Mouse (Mus musculus) G1E (cell line): Measurements from ENCODE around the gene Pstpip1. TPM values are rescaled to one million over a fixed set of nuclear protein-coding genes. Genes with fewer than 3 reads are reported as not detected.

Experiments used
- ATAC-seq: 2 replicates; pipeline ENCODE4 v1.8.0; 2016; ENCODE audit warnings: mild to moderate bottlenecking; ENCODE audit not compliant: insufficient number of reproducible peaks, poor library complexity, low FRiP score, severe bottlenecking; ENCODE audit errors: extremely low read depth
- DNase-seq: peaks from one replicate; pipeline ENCODE4 v3.0.0; 2012; ENCODE audit warnings: low spot score
- H3K27me3 ChIP-seq: 2 replicates; pipeline ENCODE4 v1.6.1; 2012; ENCODE audit warnings: mild to moderate bottlenecking, low read length, inconsistent platforms; ENCODE audit not compliant: insufficient read depth
- H3K36me3 ChIP-seq: replicated peaks from 2 replicates; pipeline ENCODE3; 2012; ENCODE audit warnings: mild to moderate bottlenecking, inconsistent platforms
- H3K4me1 ChIP-seq: 2 replicates; pipeline ENCODE4 v1.6.1; 2012; ENCODE audit warnings: low read depth, low read length, inconsistent platforms, mixed read lengths; ENCODE audit not compliant: insufficient read depth
- H3K4me3 ChIP-seq: 2 replicates; pipeline ENCODE4 v1.5.1; 2012; ENCODE audit warnings: low read depth, mild to moderate bottlenecking, inconsistent platforms, low read length, moderate library complexity, mixed read lengths
- H3K9me3 ChIP-seq: replicated peaks from 2 replicates; pipeline ENCODE4 v1.6.1; 2012; ENCODE audit warnings: inconsistent platforms
- CTCF ChIP-seq: IDR thresholded peaks from 2 replicates; pipeline ENCODE4 v1.5.1; 2012; ENCODE audit warnings: low read depth, low read length, inconsistent platforms, mixed read lengths
- GATA1 ChIP-seq: IDR thresholded peaks from 2 replicates; pipeline ENCODE4 v1.6.1; 2012; ENCODE audit warnings: borderline replicate concordance, low read length, inconsistent platforms, mixed read lengths
- GATA2 ChIP-seq: IDR thresholded peaks from 2 replicates; pipeline ENCODE4 v1.6.1; 2012; ENCODE audit warnings: low read depth, low read length, inconsistent platforms, borderline replicate concordance
- POLR2AphosphoS5 ChIP-seq: IDR thresholded peaks from 2 replicates; pipeline ENCODE4 v1.6.1; 2012; ENCODE audit warnings: low read depth, low read length, inconsistent platforms; ENCODE audit not compliant: insufficient replicate concordance
- TAL1 ChIP-seq: conservative IDR thresholded peaks from 2 replicates; pipeline ENCODE4 v1.6.1; 2012; ENCODE audit warnings: low read depth, low read length, inconsistent platforms, mixed read lengths
- polyA plus RNA-seq: library from polyadenylated mRNA; stranded (reverse); fragments of >175 nt; gene quantifications from 2 replicates; pipeline ENCODE4 v1.2.3, GENCODE M21; 2012
- total RNA-seq, 2 experiments: library from RNA; stranded (forward) in 1 of 2; stranded (reverse) in 1 of 2; fragments of 200-1000 nt in 1 of 2; fragments of >200 nt in 1 of 2; fragmentation: Nextera tagmentation in 1 of 2; gene quantifications; 2 replicates each; pipeline ENCODE4 v1.2.3; 2014 to 2017

Gene Pstpip1
- total and polyA plus RNA-seq, 3 experiments = 0.05 TPM; not detected in 2

DNA sequence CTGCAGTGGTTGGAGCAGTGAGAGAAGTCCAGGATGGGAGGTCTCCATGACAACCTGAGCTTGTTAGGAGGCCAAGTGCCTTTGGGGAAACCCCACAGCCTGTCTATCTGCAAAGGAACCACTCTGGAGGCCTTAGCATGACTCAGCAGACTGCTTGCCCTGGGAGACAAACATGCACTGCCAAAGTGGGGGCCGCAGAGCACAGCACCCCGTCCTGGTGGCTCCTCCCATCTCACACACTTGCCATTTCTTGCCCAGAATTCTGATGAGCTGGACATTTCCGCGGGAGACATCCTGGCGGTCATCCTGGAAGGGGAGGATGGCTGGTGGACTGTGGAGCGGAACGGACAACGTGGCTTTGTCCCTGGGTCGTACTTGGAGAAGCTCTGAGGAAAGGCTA is 38.6 kb downstream of the Pstpip1 start:
- no peak for DNase-seq
- TF ChIP-seq GATA2 = no peak
- TF ChIP-seq GATA1 = no peak
- no peak for TF ChIP-seq POLR2AphosphoS5
- TF ChIP-seq CTCF = no peak
- TF ChIP-seq TAL1 = no peak
- H3K4me1 ChIP-seq = no peaks in the 10 kb centered on the region

DNA sequence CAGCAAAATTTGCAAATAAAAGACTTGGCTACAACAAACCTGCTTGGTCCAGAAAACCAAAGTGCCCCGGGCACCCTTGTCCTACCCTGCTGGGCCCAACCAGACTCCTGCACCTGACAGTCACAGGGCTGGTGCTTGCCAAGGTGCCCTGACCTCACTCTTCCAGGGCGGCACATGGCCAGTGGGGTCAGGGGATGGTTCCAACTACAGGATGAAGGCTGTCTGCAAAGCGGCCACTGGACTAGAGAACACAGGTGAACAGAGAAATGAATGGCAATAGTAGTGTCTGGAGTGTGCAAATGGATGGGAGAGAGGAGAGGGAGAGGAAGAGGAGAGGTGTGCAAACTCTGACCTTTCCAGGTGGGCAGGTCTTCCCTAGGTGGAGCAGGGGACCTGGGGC is 40.2 kb downstream of the Pstpip1 start:
- Histone ChIP-seq H3K4me1 (no peaks in the 10 kb centered on the region), H3K4me3 (no peak overlapping the region), H3K36me3 (no peaks in the 10 kb centered on the region), H3K27me3 (peaks cover 7% of the 10 kb centered on the region; the same call in 1 of the 2 replicates), H3K9me3 (no peaks in the 10 kb centered on the region)
- TF ChIP-seq POLR2AphosphoS5 (no peak), CTCF (no peak), GATA2 (no peak), GATA1 (no peak), TAL1 (no peak)
- ATAC-seq (no peak), DNase-seq (no peak)

More for the DNA sequence above, 38.6 kb downstream of the Pstpip1 start:
- ATAC-seq = no peak
- H3K9me3 ChIP-seq = no peaks in the 10 kb centered on the region
- no peaks in the 10 kb centered on the region for H3K36me3 ChIP-seq
- H3K4me3 ChIP-seq = no peak overlapping the region
- H3K27me3 ChIP-seq = peaks cover 11% of the 10 kb centered on the region; the same call in 1 of the 2 replicates

DNA sequence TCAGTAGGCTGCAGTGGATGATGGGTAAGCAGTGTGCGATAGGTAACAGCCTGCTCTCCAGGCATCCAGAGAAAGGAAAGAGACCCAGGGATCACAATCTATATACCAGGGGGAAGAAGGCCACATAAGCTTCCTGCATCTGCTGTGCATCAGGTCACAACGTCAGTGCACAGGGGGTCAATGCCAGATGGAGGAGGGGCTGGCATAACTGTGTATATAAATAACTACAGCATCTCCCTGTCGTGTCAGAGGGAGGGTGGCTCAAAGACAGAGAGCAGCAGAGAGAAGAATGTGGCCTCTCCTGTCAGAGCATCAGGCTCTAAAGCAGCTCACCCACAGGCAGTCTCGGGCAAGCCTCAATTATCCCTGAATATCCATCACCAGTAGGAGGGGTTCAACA is 40.8 kb downstream of the Pstpip1 start:
- H3K4me3 ChIP-seq = no peak overlapping the region
- H3K9me3 ChIP-seq = no peaks in the 10 kb centered on the region
- H3K4me1 ChIP-seq = no peaks in the 10 kb centered on the region
- ATAC-seq = no peak
- H3K36me3 ChIP-seq = no peaks in the 10 kb centered on the region
- 0 out of 2 replicates have a peak, but pooled peaks cover 5% of the 10 kb centered on the region for H3K27me3 ChIP-seq
- no peak for DNase-seq
- TF ChIP-seq GATA1 = no peak
- TF ChIP-seq GATA2 = no peak
- no peak for TF ChIP-seq POLR2AphosphoS5
- no peak for TF ChIP-seq CTCF
- TF ChIP-seq TAL1 = no peak

DNA sequence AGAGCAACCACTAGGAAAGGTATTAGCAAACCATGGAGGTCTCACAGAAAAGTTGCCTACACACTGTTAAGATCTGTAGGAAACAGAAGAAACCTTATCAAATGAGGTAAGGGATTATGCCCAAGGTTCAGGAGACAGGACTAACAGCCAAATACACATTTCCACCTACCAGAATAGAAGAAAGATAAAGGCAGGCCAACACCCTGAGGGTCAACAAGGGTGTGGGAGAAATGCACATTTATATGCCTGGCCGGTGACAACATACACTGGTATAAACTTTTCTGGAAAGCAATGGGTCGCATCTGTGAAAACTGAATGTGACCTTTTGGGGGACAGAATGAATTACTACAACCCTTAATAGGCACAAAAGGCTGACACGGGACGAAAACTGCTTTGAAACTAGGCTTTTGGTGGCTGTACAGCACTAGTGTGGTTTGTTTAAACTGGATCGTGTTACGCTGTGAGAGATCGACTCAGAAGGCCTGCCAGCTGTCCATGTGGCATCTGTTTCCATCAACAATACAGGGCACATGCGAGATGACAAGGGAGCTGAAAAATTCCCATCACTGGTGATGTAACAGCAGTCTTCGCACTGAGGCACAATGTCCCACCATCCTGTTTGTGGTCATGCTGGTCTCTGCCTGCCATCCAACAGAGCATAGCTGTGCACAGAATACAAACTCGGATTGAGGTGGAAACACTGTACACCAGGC is 42.2 kb downstream of the Pstpip1 start:
- H3K9me3 ChIP-seq = no peaks in the 10 kb centered on the region
- TF ChIP-seq POLR2AphosphoS5 = no peak
- no peak for TF ChIP-seq TAL1
- TF ChIP-seq CTCF = no peak
- no peak for TF ChIP-seq GATA1
- TF ChIP-seq GATA2 = no peak
- no peak overlapping the region for H3K4me3 ChIP-seq
- peaks cover 7% of the 10 kb centered on the region; the same call in 1 of the 2 replicates for H3K27me3 ChIP-seq
- no peaks in the 10 kb centered on the region for H3K36me3 ChIP-seq
- no peaks in the 10 kb centered on the region for H3K4me1 ChIP-seq
- DNase-seq (no peak), ATAC-seq (no peak)

DNA sequence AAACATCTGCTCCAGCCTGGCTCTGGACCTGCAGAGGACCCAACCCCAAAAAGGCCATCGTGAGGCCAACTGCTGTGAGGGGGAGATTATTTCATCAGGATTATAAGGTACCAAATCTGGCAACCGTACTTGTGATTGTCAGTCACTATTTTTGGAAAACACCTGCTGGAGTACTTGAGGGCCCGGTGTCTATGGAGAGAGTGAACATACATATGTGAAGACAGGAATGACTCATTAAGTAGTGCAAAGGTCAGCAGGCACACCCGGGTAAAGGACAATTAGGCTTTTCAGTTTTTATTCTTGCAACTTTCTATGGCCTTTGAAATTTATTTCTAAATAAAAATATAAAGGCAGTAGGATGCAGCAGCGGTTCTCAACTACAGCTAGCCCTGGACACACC is 44.2 kb downstream of the Pstpip1 start:
- DNase-seq = no peak
- no peak for ATAC-seq
- Histone ChIP-seq H3K27me3 (peaks cover 6% of the 10 kb centered on the region; the same call in 1 of the 2 replicates), H3K4me1 (no peaks in the 10 kb centered on the region), H3K36me3 (no peaks in the 10 kb centered on the region), H3K4me3 (no peak overlapping the region), H3K9me3 (no peaks in the 10 kb centered on the region)
- TF ChIP-seq GATA2 (no peak), POLR2AphosphoS5 (no peak), TAL1 (no peak), CTCF (no peak), GATA1 (no peak)

DNA sequence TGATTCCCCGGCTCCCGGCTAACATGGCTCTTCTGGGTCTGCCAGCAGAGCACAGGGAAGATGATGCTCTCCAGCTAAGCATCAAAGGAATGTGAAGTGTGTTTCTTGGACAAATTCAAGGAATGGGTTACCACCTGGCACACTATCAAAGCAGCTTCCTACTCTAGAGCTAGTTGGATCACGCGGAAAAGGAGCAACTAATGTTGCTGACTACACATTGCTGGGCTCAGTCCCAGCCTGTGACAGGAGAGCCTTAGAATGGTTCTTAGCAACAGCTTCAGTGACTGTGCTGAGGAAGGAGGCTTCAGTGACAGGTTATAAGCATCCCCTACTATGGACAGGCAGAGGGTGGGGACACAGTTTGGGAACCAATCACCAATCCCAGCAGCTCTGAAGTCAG is 44.9 kb downstream of the Pstpip1 start:
- ATAC-seq (no peak), DNase-seq (no peak)
- TF ChIP-seq POLR2AphosphoS5 (no peak), GATA2 (no peak), GATA1 (no peak), TAL1 (no peak), CTCF (no peak)
- no peaks in the 10 kb centered on the region for H3K4me1 ChIP-seq
- H3K36me3 ChIP-seq = no peaks in the 10 kb centered on the region
- no peak overlapping the region for H3K4me3 ChIP-seq
- H3K27me3 ChIP-seq = peaks cover 5% of the 10 kb centered on the region; the same call in 1 of the 2 replicates
- H3K9me3 ChIP-seq = no peaks in the 10 kb centered on the region

DNA sequence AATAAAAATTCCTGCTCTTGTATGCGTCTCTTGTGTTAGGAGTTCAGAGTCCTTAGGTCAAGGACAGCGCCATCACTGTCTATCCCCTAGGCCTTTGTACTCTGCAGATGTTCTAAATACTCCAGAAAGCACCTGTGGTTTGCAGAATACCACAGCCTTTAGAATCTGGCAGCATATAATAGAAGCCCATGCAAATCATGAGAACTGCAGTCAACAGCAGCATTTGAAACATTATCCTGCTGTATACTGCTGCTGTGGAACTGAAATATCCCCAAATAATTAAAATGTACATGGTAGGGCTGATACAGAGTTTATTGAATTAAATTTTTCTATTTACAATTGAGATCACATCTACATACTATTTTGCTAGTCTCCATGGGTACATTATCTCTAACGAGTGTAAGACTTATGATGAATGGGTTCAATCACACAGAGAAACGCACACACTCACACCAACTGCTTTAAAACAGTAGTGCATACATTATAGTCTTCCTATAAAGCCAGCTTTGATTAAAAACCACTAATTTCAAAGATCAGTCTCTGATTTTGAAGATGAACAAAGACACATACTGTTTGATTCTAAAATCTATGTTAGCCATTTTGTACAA is 45.9 kb downstream of the Pstpip1 start:
- H3K27me3 ChIP-seq = peaks cover 5% of the 10 kb centered on the region; the same call in 1 of the 2 replicates
- no peaks in the 10 kb centered on the region for H3K9me3 ChIP-seq

More for the DNA sequence above, 45.9 kb downstream of the Pstpip1 start:
- Histone ChIP-seq H3K36me3 (no peaks in the 10 kb centered on the region), H3K4me3 (no peak overlapping the region), H3K4me1 (no peaks in the 10 kb centered on the region)
- ATAC-seq (no peak), DNase-seq (no peak)
- no peak for TF ChIP-seq GATA2
- TF ChIP-seq GATA1 = no peak
- TF ChIP-seq TAL1 = no peak
- TF ChIP-seq CTCF = no peak
- TF ChIP-seq POLR2AphosphoS5 = no peak
